Mouse (Mus musculus) bone marrow macrophage, adult 2 months (primary cell): ENCODE results near the gene Gm45233. TPM values are rescaled to one million over a fixed set of nuclear protein-coding genes. Genes with fewer than 3 reads are reported as not detected.
A peak's percentile ranks its signal among the peaks of the same experiment; 100 is the strongest.

Experiments used
- H3K27ac ChIP-seq: 2 replicates; pipeline ENCODE4 v1.5.1; 2012; ENCODE audit warnings: low read depth, low read length; ENCODE audit not compliant: insufficient read depth
- H3K4me1 ChIP-seq: 2 replicates; pipeline ENCODE4 v1.6.1; 2012; ENCODE audit warnings: low read length; ENCODE audit not compliant: control insufficient read depth, insufficient read depth
- H3K4me3 ChIP-seq: 2 replicates; pipeline ENCODE4 v1.5.1; 2012; ENCODE audit warnings: mild to moderate bottlenecking, low read length, moderate library complexity; ENCODE audit not compliant: insufficient read depth
- CTCF ChIP-seq: IDR thresholded peaks from 2 replicates; pipeline ENCODE4 v1.5.1; 2012; ENCODE audit warnings: low read depth, mild to moderate bottlenecking, low read length, moderate library complexity
- POLR2A ChIP-seq: IDR thresholded peaks from 2 replicates; pipeline ENCODE4 v1.6.1; 2012; ENCODE audit warnings: mild to moderate bottlenecking, low read depth, low read length, borderline replicate concordance
- polyA plus RNA-seq: library from polyadenylated mRNA; stranded (reverse); fragments of >200 nt; gene quantifications from 2 replicates; pipeline ENCODE4 v1.2.4, GENCODE M21; 2012; ENCODE audit not compliant: missing spikeins, insufficient read depth, insufficient read length

The Gm45233 gene
- polyA plus RNA-seq, 1 experiment = not detected

DNA sequence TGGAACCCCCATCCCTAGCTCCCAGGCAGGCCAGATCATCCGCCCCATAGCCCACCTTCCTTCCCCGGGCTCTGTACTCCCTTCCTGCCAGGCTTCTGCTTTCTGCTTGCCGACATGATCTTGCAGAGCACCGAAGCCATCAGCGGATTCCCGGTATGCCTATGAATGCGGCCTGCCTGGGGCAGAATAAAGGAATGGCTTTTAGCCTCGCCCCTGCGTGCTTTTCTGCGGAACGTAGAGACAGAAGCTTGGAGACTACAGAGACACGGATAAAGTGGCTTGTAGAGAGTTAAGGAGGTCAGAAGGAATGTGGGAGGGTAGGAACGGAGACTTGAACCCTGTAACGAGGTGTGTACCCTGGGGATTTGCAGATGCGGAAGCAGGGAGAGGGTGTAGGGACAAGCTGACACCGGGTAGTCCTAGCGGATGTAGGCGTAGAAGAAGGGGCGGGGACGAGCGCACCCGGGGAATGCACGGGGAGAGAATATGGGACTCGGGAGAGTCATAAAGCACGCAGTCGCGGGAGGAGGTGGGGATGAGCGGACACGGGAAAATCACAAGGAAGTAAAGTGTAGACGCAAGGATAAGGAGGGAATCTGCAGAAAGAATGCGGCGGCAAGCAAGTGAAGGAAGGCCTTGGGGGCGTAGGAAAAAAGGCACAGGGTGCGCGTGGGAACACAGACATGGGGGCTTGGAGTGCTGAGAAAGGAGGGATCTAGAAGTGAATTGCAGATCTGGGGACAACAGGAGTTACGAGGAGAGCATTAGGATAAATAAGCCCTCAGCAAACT lies 607 bp upstream of the Gm45233 start:
- TF ChIP-seq POLR2A (no peak), CTCF (no peak)
- Histone ChIP-seq H3K4me1 (peaks cover 33% of the 10 kb centered on the region), H3K27ac (peak overlapping the region; percentile 84), H3K4me3 (peak overlapping the region; percentile 62)

DNA sequence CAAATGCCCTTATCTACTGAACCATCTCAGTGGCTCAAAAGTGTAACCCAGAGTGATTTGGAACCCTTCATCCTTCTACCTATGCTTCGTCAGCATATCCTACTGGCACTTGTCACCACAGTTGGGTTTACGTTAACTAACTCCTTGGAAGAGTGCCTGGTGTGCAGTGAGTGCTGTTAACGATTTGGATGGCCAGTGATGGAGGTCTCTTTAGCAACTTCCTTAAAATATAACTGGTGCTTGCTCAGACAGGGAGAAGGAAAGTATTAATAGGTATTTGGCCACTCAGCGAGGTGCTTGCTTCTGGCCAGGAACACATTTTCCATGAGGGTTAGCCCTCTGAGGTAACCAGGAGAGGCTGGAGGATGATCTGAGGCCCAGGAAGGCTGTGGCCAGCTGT lies 3.9 kb downstream of the Gm45233 start:
- TF ChIP-seq CTCF (no peak), POLR2A (no peak)
- Histone ChIP-seq H3K4me3 (no peak overlapping the region), H3K4me1 (peaks cover 25% of the 10 kb centered on the region), H3K27ac (no peak overlapping the region)

DNA sequence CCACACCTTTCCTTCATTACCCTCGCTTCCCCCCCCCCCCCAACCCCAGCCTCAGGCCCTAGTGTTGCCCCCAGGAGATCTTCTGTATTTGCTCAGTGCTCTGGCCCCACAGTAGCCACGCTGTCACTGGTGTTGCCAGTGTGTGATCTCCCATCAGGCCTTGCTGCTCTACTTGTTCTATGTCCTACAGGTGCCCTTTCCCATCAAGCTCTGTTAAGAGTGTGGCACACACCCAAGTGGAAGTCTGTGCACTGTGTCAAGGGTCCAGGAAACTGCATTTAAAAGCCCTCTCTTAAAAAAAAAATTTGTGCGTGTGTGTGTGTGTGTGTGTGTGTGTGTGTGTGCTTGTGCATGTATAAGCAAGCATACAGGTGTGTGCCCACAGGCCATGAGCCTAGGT lies 4.3 kb downstream of the Gm45233 start:
- Histone ChIP-seq H3K4me1 (peaks cover 22% of the 10 kb centered on the region), H3K4me3 (no peak overlapping the region), H3K27ac (no peak overlapping the region)
- TF ChIP-seq POLR2A (no peak), CTCF (no peak)

DNA sequence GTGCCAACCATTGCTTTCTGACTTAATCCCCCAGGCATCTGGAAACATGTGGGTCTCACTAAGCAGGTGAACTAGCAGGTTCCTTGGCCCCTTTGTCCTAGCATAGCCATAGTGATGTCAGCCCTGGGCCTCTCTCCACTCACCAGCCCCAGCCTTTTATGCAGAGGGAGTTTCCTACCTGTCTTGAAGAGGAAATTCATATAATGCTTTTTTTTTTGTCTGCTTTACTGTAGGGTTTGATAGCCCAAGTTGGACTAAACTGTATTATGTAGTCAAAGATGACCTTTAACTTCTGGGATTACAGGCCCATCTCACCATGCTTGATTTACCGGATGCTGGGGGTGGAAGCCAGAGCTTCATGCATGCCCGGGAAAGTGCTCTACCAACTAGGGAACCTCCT lies 5.9 kb downstream of the Gm45233 start:
- Histone ChIP-seq H3K27ac (no peak overlapping the region), H3K4me3 (no peak overlapping the region), H3K4me1 (peaks cover 18% of the 10 kb centered on the region)
- TF ChIP-seq CTCF = no peak
- TF ChIP-seq POLR2A = no peak

DNA sequence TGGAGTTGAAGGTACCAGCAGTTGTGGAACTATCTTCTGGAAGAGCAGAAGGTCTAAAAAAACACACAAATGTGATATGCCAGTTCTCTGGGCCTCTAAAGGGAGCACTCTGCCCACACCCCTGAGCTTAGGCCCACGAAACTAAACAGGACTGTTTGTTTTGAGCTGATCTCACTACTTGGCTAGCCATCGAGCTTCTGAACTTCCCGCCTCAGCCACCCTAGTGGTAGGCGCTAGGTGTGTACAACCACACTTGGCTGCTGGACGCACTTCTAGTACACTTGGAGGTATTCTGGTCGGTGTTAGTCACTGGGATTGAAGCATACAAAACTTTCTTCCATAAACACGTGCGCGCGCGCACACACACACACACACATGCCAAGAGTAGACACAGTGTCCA lies 7.8 kb downstream of the Gm45233 start:
- Histone ChIP-seq H3K4me3 (no peak overlapping the region), H3K4me1 (peaks cover 5% of the 10 kb centered on the region), H3K27ac (no peak overlapping the region)
- no peak for TF ChIP-seq CTCF
- no peak for TF ChIP-seq POLR2A

DNA sequence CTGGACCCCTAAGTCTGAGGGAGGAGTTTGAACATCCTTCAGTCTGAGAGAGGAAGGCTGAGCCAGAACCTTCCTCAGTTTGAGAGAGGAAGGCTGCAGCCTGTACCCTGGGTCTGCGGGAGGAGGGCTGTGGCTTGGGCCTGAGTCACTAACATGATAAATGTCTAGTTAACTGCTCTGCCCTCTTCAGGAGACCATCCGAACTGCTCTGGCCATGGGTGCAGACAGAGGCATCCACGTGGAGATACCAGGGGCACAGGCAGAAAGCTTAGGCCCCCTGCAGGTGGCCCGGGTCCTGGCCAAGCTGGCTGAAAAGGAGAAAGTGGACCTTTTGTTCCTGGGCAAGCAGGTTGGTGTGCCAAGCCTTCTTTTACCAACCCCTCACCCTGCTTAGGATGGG lies 8.7 kb downstream of the Gm45233 start:
- H3K4me3 ChIP-seq = no peak overlapping the region
- H3K27ac ChIP-seq = no peak overlapping the region
- H3K4me1 ChIP-seq = peaks cover 2% of the 10 kb centered on the region; the same call in 1 of the 2 replicates
- no peak for TF ChIP-seq CTCF
- no peak for TF ChIP-seq POLR2A

DNA sequence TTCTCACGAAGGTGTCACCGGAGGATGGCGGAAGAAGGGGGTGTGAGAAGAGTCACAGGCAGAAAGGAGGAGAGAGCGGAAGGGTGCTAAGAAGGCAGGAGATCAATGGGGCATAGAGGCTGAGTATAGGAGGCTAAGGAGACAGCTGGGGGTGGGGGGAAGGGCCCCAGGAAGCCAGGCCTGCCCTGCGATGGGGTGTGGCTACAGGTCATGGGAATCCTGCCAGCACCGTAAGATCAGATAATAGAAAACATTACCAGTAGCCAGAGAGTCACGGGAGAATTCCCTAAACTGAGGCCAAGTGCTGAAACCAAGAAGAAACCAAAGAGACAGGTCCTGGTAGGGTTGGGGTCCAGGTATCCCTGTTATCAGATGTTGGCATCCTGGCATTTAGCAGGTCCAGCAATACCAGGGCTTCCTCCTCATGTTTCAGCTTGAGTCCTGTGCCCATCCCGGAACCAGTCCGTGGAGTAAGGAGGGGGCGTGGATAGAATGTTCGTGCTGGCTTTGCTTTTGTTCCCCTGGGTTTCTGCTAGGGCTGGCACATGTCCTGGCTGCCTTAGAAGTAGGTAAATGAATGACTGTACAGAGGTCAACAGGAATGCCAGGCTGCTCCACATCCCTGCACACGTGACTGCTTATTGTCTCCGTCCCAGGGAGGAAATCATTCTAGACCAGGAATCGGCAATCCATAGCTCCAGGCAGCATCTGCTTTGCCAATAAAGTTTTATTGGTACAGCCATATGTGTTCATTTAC lies 9.8 kb downstream of the Gm45233 start:
- TF ChIP-seq POLR2A (no peak), CTCF (no peak)
- no peak overlapping the region for H3K27ac ChIP-seq
- no peak overlapping the region for H3K4me3 ChIP-seq
- H3K4me1 ChIP-seq = no peaks in the 10 kb centered on the region

DNA sequence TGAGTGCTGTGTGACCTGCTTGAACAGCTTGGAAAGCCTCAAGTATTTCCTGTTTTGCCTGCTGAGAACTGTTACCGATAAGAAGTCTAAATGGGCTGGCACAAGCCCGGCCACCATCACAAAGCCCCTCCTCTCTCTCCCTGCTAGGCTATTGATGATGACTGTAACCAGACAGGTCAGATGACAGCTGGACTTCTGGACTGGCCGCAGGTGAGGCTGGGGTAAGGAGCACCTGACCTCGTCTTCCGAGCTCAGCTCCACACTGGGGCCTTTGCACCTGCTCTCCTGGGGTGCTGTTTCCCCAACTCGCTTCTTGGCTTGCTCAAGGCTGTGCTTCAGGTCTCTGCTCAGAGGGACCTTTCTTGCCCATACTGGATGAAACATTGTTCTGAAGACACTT lies 10.4 kb downstream of the Gm45233 start:
- H3K4me3 ChIP-seq = no peak overlapping the region
- H3K4me1 ChIP-seq = no peaks in the 10 kb centered on the region
- TF ChIP-seq CTCF = no peak
- H3K27ac ChIP-seq = no peak overlapping the region

DNA sequence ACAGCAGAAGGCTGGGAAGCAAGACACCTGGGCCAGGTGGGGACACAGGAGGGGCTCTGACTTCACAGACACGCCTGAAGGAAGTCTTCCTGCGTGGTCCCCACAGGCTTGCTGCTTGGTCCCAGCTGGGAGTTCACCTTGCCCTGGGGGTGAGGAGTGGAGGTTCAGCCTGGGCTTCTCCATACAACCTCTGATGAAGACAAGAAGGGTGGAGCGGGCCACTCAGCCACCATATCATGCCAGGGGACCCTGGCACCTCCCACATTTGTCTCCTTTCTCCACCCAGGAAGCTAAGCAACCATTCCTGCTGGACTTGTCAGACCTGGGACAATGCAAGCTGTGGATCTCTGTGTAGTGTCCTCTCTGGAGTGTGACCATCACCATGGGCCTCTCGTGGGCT lies 18.9 kb downstream of the Gm45233 start, which contains the start of gene Vsig10l:
Gene Vsig10l, plus strand, starts transcription at position 301 of the 400 bp plus-strand sequence.
- TF ChIP-seq CTCF (no peak), POLR2A (no peak)
- H3K4me3 ChIP-seq = no peak within 1 kb of the TSS
- no peak within 1 kb of the TSS for H3K27ac ChIP-seq
- H3K4me1 ChIP-seq = no peaks in the 10 kb centered on the region

DNA sequence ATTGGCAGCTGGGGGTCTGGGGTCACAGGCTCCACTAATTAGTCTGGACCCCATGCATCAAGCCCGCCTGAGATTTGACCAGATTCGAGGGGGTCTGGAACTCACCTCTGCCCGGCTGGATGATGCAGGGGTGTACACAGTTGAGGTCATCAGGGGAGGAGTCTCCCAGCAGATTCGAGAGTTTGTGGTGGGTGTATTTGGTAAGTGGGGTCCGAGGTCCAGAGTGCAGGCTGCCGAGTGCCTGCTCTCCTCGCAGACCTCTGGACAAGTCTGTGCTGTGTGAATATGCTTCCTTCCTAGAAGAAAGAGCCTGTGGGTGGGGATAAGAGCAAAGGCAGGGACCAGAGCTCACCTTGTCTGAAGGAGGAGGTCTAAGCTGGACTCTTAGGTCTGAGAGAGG lies 20.0 kb downstream of the Gm45233 start:
- H3K4me3 ChIP-seq = no peak overlapping the region
- no peaks in the 10 kb centered on the region for H3K4me1 ChIP-seq
- no peak for TF ChIP-seq POLR2A
- TF ChIP-seq CTCF = no peak
- no peak overlapping the region for H3K27ac ChIP-seq
